In the genomic region with DNA sequence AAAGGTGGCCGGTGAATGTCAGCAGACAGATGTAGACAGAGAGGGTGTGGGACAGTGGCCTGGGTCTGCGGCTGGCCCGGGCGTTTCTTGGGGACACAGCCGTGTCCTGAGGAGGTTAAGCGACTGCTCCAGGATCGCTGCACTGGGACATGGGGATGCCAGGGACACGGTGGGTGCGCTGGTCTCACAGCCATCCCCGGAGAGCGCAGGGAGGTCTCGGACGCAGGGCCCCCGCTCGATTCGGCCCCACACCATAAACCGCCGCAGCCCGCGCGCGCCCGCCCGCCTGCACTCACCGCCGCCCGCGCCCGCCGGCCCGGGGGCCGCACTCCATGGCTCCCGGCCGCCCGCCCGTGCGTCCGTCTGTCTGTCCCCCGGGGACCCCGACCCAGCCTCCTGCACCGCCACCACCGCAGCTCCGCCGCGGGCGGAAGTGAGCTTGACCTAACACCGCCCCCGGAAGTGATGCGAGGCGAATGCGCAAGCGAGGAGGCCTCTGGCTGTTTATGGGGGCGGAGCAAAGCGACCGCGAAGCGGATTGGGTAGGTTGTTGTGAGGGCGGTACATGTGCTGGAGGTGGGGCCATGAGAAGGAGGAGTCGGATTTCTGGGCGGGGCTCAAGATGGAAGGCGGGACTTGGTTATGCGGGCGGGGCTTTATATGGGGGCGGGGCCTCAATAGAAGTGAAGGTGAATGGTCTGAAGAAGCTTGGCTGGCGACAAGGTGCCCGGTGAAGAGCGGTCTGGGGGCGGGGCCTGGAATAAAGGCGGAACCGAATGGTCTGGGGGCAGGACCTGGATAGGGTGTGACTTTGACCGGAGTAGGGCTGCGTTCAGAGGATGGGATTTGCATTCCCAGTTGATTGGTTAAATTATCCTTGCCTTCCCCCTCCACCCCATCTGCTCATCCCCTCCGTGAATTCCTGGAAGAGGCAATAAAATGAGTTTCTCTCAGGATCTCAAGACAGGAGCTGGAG, we compare ENCODE assay signal across 8 mouse cellular contexts. TPM values are rescaled to one million over a fixed set of nuclear protein-coding genes. Genes with fewer than 3 reads are reported as not detected.
DNase-seq lines count a peak whose midpoint lies in the region; ATAC-seq and TF ChIP-seq lines count a peak whose summit lies in the region.

Gene Abhd17a (minus strand): TSS at position 463 of the 976 bp plus-strand sequence.

- ATAC-seq in G1E (ENCODE audit: extremely low read depth, insufficient number of reproducible peaks, low FRiP score, poor library complexity, severe bottlenecking), result peak; percentile 96
- ATAC-seq in forebrain, embryonic 16.5 days, result peak; percentile 99
- ATAC-seq in lung, embryonic 14.5 days (ENCODE audit: insufficient read depth), result peak; percentile 94

- H3K9me3 ChIP-seq in G1E (replicated peaks), result no peaks in the 10 kb centered on the region
- H3K9me3 ChIP-seq in forebrain, embryonic 16.5 days (ENCODE audit: control insufficient read depth, low read length), result no peaks in the 10 kb centered on the region
- no peaks in the 10 kb centered on the region for H3K9me3 ChIP-seq in lung, embryonic 14.5 days (ENCODE audit: low read depth, low read length)

- H3K4me3 ChIP-seq in G1E (ENCODE audit: low read depth, low read length), result peak within 1 kb of the TSS; percentile 97
- peak within 1 kb of the TSS; percentile 91 for H3K4me3 ChIP-seq in forebrain, embryonic 16.5 days (replicated peaks; ENCODE audit: low read length)
- peak within 1 kb of the TSS; percentile 77 for H3K4me3 ChIP-seq in layer of hippocampus, adult 2 months
- H3K4me3 ChIP-seq in lung, embryonic 14.5 days (ENCODE audit: low read depth, low read length), result peak within 1 kb of the TSS; percentile 93
- peak within 1 kb of the TSS; percentile 67 for H3K4me3 ChIP-seq in olfactory bulb, adult 2 months (ENCODE audit: insufficient read depth, low read depth, low read length)
- peak within 1 kb of the TSS; percentile 61 for H3K4me3 ChIP-seq in thymus, adult 2 months (ENCODE audit: control insufficient read depth, insufficient read depth, low read length)

- H3K4me2 ChIP-seq in forebrain, embryonic 16.5 days (ENCODE audit: low read length), result peak within 1 kb of the TSS; percentile 99
- peak within 1 kb of the TSS; percentile 70 for H3K4me2 ChIP-seq in lung, embryonic 14.5 days

- H3K36me3 ChIP-seq in G1E (replicated peaks), result peaks cover 37% of the 10 kb centered on the region
- no peaks in the 10 kb centered on the region for H3K36me3 ChIP-seq in forebrain, embryonic 16.5 days (ENCODE audit: control insufficient read depth, insufficient read depth)
- H3K36me3 ChIP-seq in lung, embryonic 14.5 days (ENCODE audit: insufficient read depth), result peaks cover 15% of the 10 kb centered on the region; the same call in 1 of the 2 replicates
- no peaks in the 10 kb centered on the region for H3K36me3 ChIP-seq in thymus, adult 2 months (ENCODE audit: control insufficient read depth, insufficient read depth, low read length)

- TF ChIP-seq CTCF in G1E (IDR thresholded peaks at IDR 0.05; ENCODE audit: low read depth, low read length), result no peak
- no peak for TF ChIP-seq CTCF in layer of hippocampus, adult 2 months (conservative IDR thresholded peaks at IDR 0.05)
- no peak for TF ChIP-seq CTCF in lung, embryonic 14.5 days (IDR thresholded peaks at IDR 0.05; ENCODE audit: low read depth)
- TF ChIP-seq CTCF in olfactory bulb, adult 2 months (IDR thresholded peaks at IDR 0.05; ENCODE audit: insufficient read depth, low read depth, low read length), result no peak
- TF ChIP-seq CTCF in thymus, adult 2 months (IDR thresholded peaks at IDR 0.05; ENCODE audit: borderline replicate concordance, control insufficient read depth, extremely low read depth, insufficient read depth, low read length, poor library complexity), result no peak

- H3K27ac ChIP-seq in forebrain, embryonic 16.5 days (ENCODE audit: low read length), result peak within 1 kb of the TSS; percentile 42; the same call in 1 of the 2 replicates
- H3K27ac ChIP-seq in layer of hippocampus, adult 2 months, result peak within 1 kb of the TSS; percentile 81
- peak within 1 kb of the TSS; percentile 56; the same call in 1 of the 2 replicates for H3K27ac ChIP-seq in lung, embryonic 14.5 days (ENCODE audit: low read depth)
- H3K27ac ChIP-seq in olfactory bulb, adult 2 months (ENCODE audit: insufficient read depth, low read depth, low read length), result no peak within 1 kb of the TSS
- peak within 1 kb of the TSS; percentile 49 for H3K27ac ChIP-seq in thymus, adult 2 months (ENCODE audit: control insufficient read depth, insufficient read depth, low read length)

- peak; percentile 88 for DNase-seq in G1E (ENCODE audit: low spot score)
- peak; percentile 90 to 97 for DNase-seq in cerebellum, adult 18-20 months
- DNase-seq in heart, postnatal 36 days, result peak; percentile 93 to 94
- DNase-seq in layer of hippocampus, adult 2 months (ENCODE audit: low spot score in 2 of 2), result peak; percentile 95
- DNase-seq in lung, embryonic 14.5 days, result peak; percentile 99
- DNase-seq in thymus, adult 2 months, result peak; percentile 94

- 1% methylated on average over 62 of the region's 73 CpGs for WGBS in forebrain, embryonic 16.5 days
- under 1% methylated on average over 73 of the region's 73 CpGs for WGBS in lung, embryonic 14.5 days
- WGBS in olfactory bulb, adult 2 months, result under 1% methylated on average over 69 of the region's 73 CpGs
- 1% methylated on average over 73 of the region's 73 CpGs for WGBS in thymus, adult 2 months

- H3K27me3 ChIP-seq in G1E (ENCODE audit: insufficient read depth, low read length), result no peaks in the 10 kb centered on the region
- no peaks in the 10 kb centered on the region; the same call in 1 of the 2 replicates for H3K27me3 ChIP-seq in forebrain, embryonic 16.5 days (replicated peaks; ENCODE audit: control insufficient read depth, insufficient read depth, low read length)
- H3K27me3 ChIP-seq in lung, embryonic 14.5 days (ENCODE audit: insufficient read depth, low read length), result no peaks in the 10 kb centered on the region
- H3K27me3 ChIP-seq in thymus, adult 2 months (ENCODE audit: control insufficient read depth, insufficient read depth, low read length), result no peaks in the 10 kb centered on the region

- peak within 1 kb of the TSS; percentile 90 for H3K9ac ChIP-seq in forebrain, embryonic 16.5 days (replicated peaks; ENCODE audit: low read depth, low read length)
- peak within 1 kb of the TSS; percentile 83 for H3K9ac ChIP-seq in lung, embryonic 14.5 days

- H3K4me1 ChIP-seq in G1E (ENCODE audit: insufficient read depth, low read depth, low read length), result peaks cover 54% of the 10 kb centered on the region
- peaks cover 23% of the 10 kb centered on the region for H3K4me1 ChIP-seq in forebrain, embryonic 16.5 days (replicated peaks; ENCODE audit: control insufficient read depth, insufficient read depth, low read length)
- H3K4me1 ChIP-seq in lung, embryonic 14.5 days (ENCODE audit: insufficient read depth), result peaks cover 5% of the 10 kb centered on the region; the same call in 1 of the 2 replicates
- peaks cover 33% of the 10 kb centered on the region for H3K4me1 ChIP-seq in olfactory bulb, adult 2 months (ENCODE audit: control insufficient read depth, insufficient read depth, low read length)
- peaks cover 33% of the 10 kb centered on the region for H3K4me1 ChIP-seq in thymus, adult 2 months (replicated peaks; ENCODE audit: control insufficient read depth, insufficient read depth, low read length)

- intact Hi-C loops in heart, postnatal 36 days (cut with DNase I), result no loop called here

- peak; percentile 79 for TF ChIP-seq POLR2A in olfactory bulb, adult 2 months (IDR thresholded peaks at IDR 0.05; ENCODE audit: insufficient read depth, low read depth, low read length)
- peak; percentile 93 for TF ChIP-seq POLR2A in thymus, adult 2 months (IDR thresholded peaks at IDR 0.05; ENCODE audit: control insufficient read depth, extremely low read depth, insufficient read depth, low read length, poor library complexity)

RNA-seq across cellular contexts. Expression of gene Abhd17a, which starts in this region (rescaled TPM):
- 12.4 and 14.6 TPM in 2 replicates for total RNA-seq in G1E (2014; fragmentation: Nextera tagmentation)
- total RNA-seq in G1E (2017), result 37.8 and 44.0 TPM in 2 replicates
- polyA plus RNA-seq in G1E (2012), result 574 and 928 TPM in 2 replicates
- 92.2 and 93.1 TPM in 2 replicates for polyA plus RNA-seq in forebrain, embryonic 16.5 days (2015; fragmentation: Nextera tagmentation; extraction: Ambion mirVana)
- 10 to 100 TPM; 48.3 to 51.2 TPM for total RNA-seq in heart, postnatal 36 days (2021)
- 100 to 1,000 TPM; 158 to 166 TPM for total RNA-seq in layer of hippocampus, adult 2 months (2021)
- 151 and 153 TPM in 2 replicates for polyA plus RNA-seq in lung, embryonic 14.5 days (2014; fragmentation: Nextera tagmentation; extraction: Ambion mirVana)
- not detected in 2 replicates for polyA plus RNA-seq in olfactory bulb, adult 2 months (2012; ENCODE audit: insufficient read depth, insufficient read length, low replicate concordance, missing spikeins)
- polyA plus RNA-seq in thymus, adult 2 months (2012; rRNA removed), result 310 and 359 TPM in 2 replicates

Comparison
In these comparisons a context has a peak if more than half of its experiments do, and no peak if none do; other contexts are left out.
1. RNA of gene Abhd17a (polyA plus RNA-seq): 574 to 928 TPM in G1E, 310 to 359 TPM in thymus, adult 2 months, 151 to 153 TPM in lung, embryonic 14.5 days and 92.2 to 93.1 TPM in forebrain, embryonic 16.5 days; not detected in olfactory bulb, adult 2 months; every median in the first group is over 10 times any median in the second.
2. Peak in every context shown above with its lines, with median percentiles within 50 percentile points of each other: ATAC-seq, DNase-seq and H3K4me3 ChIP-seq.